27 mouse cellular contexts compared by ENCODE assay signal in genomic region chr4:103888086-103888485, GRCm38 (mm10).
A peak's percentile ranks its signal among the peaks of the same experiment; 100 is the strongest.
DNase-seq lines count a peak whose midpoint lies in the region; ATAC-seq and TF ChIP-seq lines count a peak whose summit lies in the region.
"Had no signal": no experiment of that assay in that cellular context is flagged by ENCODE, and none has a peak within 500 bp of the region (broad histone marks: within the 10 kb centered on the region; RNA-seq: fewer than 3 reads in every experiment).

No protein-coding gene starts in this region.

- ATAC-seq in forebrain, embryonic 14.5 days, result no peak
- no peak for ATAC-seq in monocyte, adult 5-6 weeks (replicated peaks; ENCODE audit: insufficient number of reproducible peaks, low FRiP score, low TSS enrichment, poor library complexity, severe bottlenecking)
- ATAC-seq: forebrain, embryonic 16.5 days; intestine, postnatal 0 days; Patski had no signal

- TF ChIP-seq CTCF in layer of hippocampus, adult 2 months (conservative IDR thresholded peaks at IDR 0.05), result no peak

- H3K4me1 ChIP-seq in forebrain, embryonic 14.5 days (ENCODE audit: control insufficient read depth, insufficient read depth, low read length), result no peaks in the 10 kb centered on the region
- no peaks in the 10 kb centered on the region for H3K4me1 ChIP-seq in forebrain, embryonic 10.5 days
- H3K4me1 ChIP-seq: embryonic facial prominence, embryonic 12.5 days; embryonic facial prominence, embryonic 15.5 days; forebrain, embryonic 12.5 days; heart, embryonic 12.5 days; heart, embryonic 15.5 days had no signal

- no peaks in the 10 kb centered on the region for H3K9me3 ChIP-seq in forebrain, embryonic 14.5 days (replicated peaks; ENCODE audit: control insufficient read depth, low read length)
- H3K9me3 ChIP-seq in forebrain, embryonic 10.5 days, result no peaks in the 10 kb centered on the region
- H3K9me3 ChIP-seq: embryonic facial prominence, embryonic 12.5 days; embryonic facial prominence, embryonic 15.5 days; forebrain, embryonic 12.5 days; heart, embryonic 12.5 days; heart, embryonic 15.5 days had no signal

- peak; percentile 39 for DNase-seq in forebrain, embryonic 14.5 days (ENCODE audit: low spot score)
- DNase-seq in forebrain, embryonic 10.5 days (ENCODE audit: extremely low spot score, low spot score), result no peak
- no peak for DNase-seq in layer of hippocampus, adult 2 months (ENCODE audit: low spot score in 2 of 2)
- DNase-seq in layer of hippocampus, adult 9-11 months, result no peak
- DNase-seq in brain, adult 2 months (ENCODE audit: low read depth, low spot score), result peak; percentile 27
- DNase-seq: adrenal gland, postnatal 10 days; adrenal gland, postnatal 36 days; B cell, adult 2 months; cerebellum, adult 11-12 months; cerebellum, adult 9-10 months; cerebellum, postnatal 25 days; gastrocnemius, postnatal 25 days; heart, adult 18-20 months; heart, postnatal 10 days; heart, postnatal 36 days had no signal

- H3K4me3 ChIP-seq in forebrain, embryonic 14.5 days (ENCODE audit: low read depth, low read length), result no peak overlapping the region
- H3K4me3 ChIP-seq in forebrain, embryonic 10.5 days, result no peak overlapping the region
- no peak overlapping the region for H3K4me3 ChIP-seq in layer of hippocampus, adult 2 months
- H3K4me3 ChIP-seq: embryonic facial prominence, embryonic 12.5 days; embryonic facial prominence, embryonic 15.5 days; forebrain, embryonic 12.5 days; heart, embryonic 12.5 days; heart, embryonic 15.5 days had no signal

- no peaks in the 10 kb centered on the region for H3K27me3 ChIP-seq in forebrain, embryonic 14.5 days (replicated peaks; ENCODE audit: control insufficient read depth, insufficient read depth, low read length)
- no peaks in the 10 kb centered on the region for H3K27me3 ChIP-seq in forebrain, embryonic 10.5 days (ENCODE audit: poor library complexity, severe bottlenecking)
- H3K27me3 ChIP-seq: CH12.LX; embryonic facial prominence, embryonic 12.5 days; embryonic facial prominence, embryonic 15.5 days; forebrain, embryonic 12.5 days; heart, embryonic 12.5 days; heart, embryonic 15.5 days; Patski had no signal

- H3K36me3 ChIP-seq in forebrain, embryonic 14.5 days (ENCODE audit: control insufficient read depth, insufficient read depth, low read length), result no peaks in the 10 kb centered on the region
- H3K36me3 ChIP-seq in forebrain, embryonic 10.5 days (replicated peaks), result no peaks in the 10 kb centered on the region
- H3K36me3 ChIP-seq: embryonic facial prominence, embryonic 12.5 days; embryonic facial prominence, embryonic 15.5 days; forebrain, embryonic 12.5 days; G1E; heart, embryonic 12.5 days; heart, embryonic 15.5 days had no signal

- no peak overlapping the region for H3K4me2 ChIP-seq in forebrain, embryonic 14.5 days (ENCODE audit: low read length)
- H3K4me2 ChIP-seq: embryonic facial prominence, embryonic 12.5 days; embryonic facial prominence, embryonic 15.5 days; forebrain, embryonic 12.5 days; heart, embryonic 12.5 days; heart, embryonic 15.5 days; hindbrain, embryonic 14.5 days had no signal

- no peak overlapping the region for H3K9ac ChIP-seq in forebrain, embryonic 14.5 days (ENCODE audit: low read length)
- H3K9ac ChIP-seq: embryonic facial prominence, embryonic 12.5 days; embryonic facial prominence, embryonic 15.5 days; forebrain, embryonic 12.5 days; heart, embryonic 12.5 days; heart, embryonic 15.5 days; hindbrain, embryonic 14.5 days had no signal

- 55% methylated on average over 2 of the region's 2 CpGs for whole genome bisulfite sequencing in forebrain, embryonic 14.5 days
- 89% methylated on average over 2 of the region's 2 CpGs for WGBS in forebrain, embryonic 10.5 days

- H3K27ac ChIP-seq in forebrain, embryonic 14.5 days (ENCODE audit: low read depth, low read length), result no peak overlapping the region
- H3K27ac ChIP-seq in forebrain, embryonic 10.5 days, result no peak overlapping the region
- peak overlapping the region; percentile 70 for H3K27ac ChIP-seq in layer of hippocampus, adult 2 months
- H3K27ac ChIP-seq: embryonic facial prominence, embryonic 12.5 days; embryonic facial prominence, embryonic 15.5 days; forebrain, embryonic 12.5 days; heart, embryonic 15.5 days; hindbrain, embryonic 14.5 days had no signal

Comparison
In these comparisons a context has a peak if more than half of its experiments do, and no peak if none do; other contexts are left out.
1. DNase-seq: peak in forebrain, embryonic 14.5 days (single experiment) and brain, adult 2 months (single experiment); none in forebrain, embryonic 10.5 days (single experiment), layer of hippocampus, adult 2 months (0 of 2) and layer of hippocampus, adult 9-11 months (single experiment).